Mouse (Mus musculus) hematopoietic stem cell, adult 5-6 weeks (primary cell): ENCODE data around the gene Olfr1396. TPM values are rescaled to one million over a fixed set of nuclear protein-coding genes. Genes with fewer than 3 reads are reported as not detected.

ENCODE experiments used
- ATAC-seq, 2 experiments: fragments of 125-278 bp in 1 of 2; replicated peaks in 1 of 2; 2 replicates each; pipeline ENCODE4 v1.8.0; 2016 to 2017; ENCODE audit warnings: inconsistent platforms in 2 of 2, mild to moderate bottlenecking in 2 of 2, moderate number of reproducible peaks in 2 of 2, low read depth in 1 of 2, moderate TSS enrichment in 1 of 2; ENCODE audit not compliant: low FRiP score in 2 of 2, poor library complexity in 2 of 2, severe bottlenecking in 2 of 2, insufficient read depth in 1 of 2, low TSS enrichment in 1 of 2
- total RNA-seq: library from RNA; stranded (forward); fragments of 172-1452, 232-1000 nt; gene quantifications from 2 replicates; pipeline ENCODE4 v1.2.3, GENCODE M21; 2017

Olfr1396 gene
- not detected in 2 replicates for total RNA-seq

- ATAC-seq, result no peak
These were observed at the start of gene Olfr1396 for GRCm38 (mm10) chr11:49114774-49115173. Olfr1396 (minus strand) TSS chr11:49114874.

GRCm38 (mm10) chr11:49156821-49157814 lies 42.4 kb upstream of the Olfr1396 start:
- no peak; a peak in 1 of 4 replicates for ATAC-seq

GRCm38 (mm10) chr11:49154077-49154476 lies 39.4 kb upstream of the Olfr1396 start, which contains the start of gene Olfr1394:
Olfr1394 (plus strand) TSS chr11:49154377.
- no peak for ATAC-seq

GRCm38 (mm10) chr11:49141974-49142373 lies 27.3 kb upstream of the Olfr1396 start, which contains the start of gene Olfr1395:
Olfr1395 (plus strand) TSS chr11:49142274.
- no peak for ATAC-seq

GRCm38 (mm10) chr11:49124169-49124568 lies 9.5 kb upstream of the Olfr1396 start:
- ATAC-seq, result no peak

GRCm38 (mm10) chr11:49119635-49120034 lies 5.0 kb upstream of the Olfr1396 start:
- no peak for ATAC-seq

GRCm38 (mm10) chr11:49114158-49114557 lies 516 bp downstream of the Olfr1396 start:
- no peak for ATAC-seq

- no peak for ATAC-seq
These were observed 2.0 kb downstream of the Olfr1396 start for GRCm38 (mm10) chr11:49112624-49113219.

GRCm38 (mm10) chr11:49111000-49111399 lies 3.7 kb downstream of the Olfr1396 start:
- no peak for ATAC-seq

GRCm38 (mm10) chr11:49108833-49109232 lies 5.8 kb downstream of the Olfr1396 start:
- ATAC-seq, result peak; percentile 46 to 77; a peak in 2 of 4 replicates

- no peak for ATAC-seq
These were observed 6.8 kb downstream of the Olfr1396 start for GRCm38 (mm10) chr11:49107650-49108537.

GRCm38 (mm10) chr11:49105752-49106151 lies 8.9 kb downstream of the Olfr1396 start:
- no peak for ATAC-seq

- peak; percentile 60 to 73 for ATAC-seq
These were observed 11.5 kb downstream of the Olfr1396 start for GRCm38 (mm10) chr11:49103047-49103693.

GRCm38 (mm10) chr11:49101500-49101899 lies 13.2 kb downstream of the Olfr1396 start:
- ATAC-seq, result peak; percentile 75 to 80

- peak in 1 of 2 experiments; percentile 43; a peak in 1 of 4 replicates for ATAC-seq
These were observed 14.3 kb downstream of the Olfr1396 start for GRCm38 (mm10) chr11:49100409-49100808.

GRCm38 (mm10) chr11:49095367-49095766 lies 19.3 kb downstream of the Olfr1396 start:
- no peak for ATAC-seq
